Mouse (Mus musculus): ENCODE results near the gene Gm18596. TPM values are rescaled to one million over a fixed set of nuclear protein-coding genes. Genes with fewer than 3 reads are reported as not detected.
"Not testable (repeated sequence)": the region's sequence is repeated elsewhere in the genome, so short reads cannot be mapped to it uniquely, and the experiment has no call there.

Gene Gm18596
- not detected in 2 replicates for total RNA-seq (2017)

DNA sequence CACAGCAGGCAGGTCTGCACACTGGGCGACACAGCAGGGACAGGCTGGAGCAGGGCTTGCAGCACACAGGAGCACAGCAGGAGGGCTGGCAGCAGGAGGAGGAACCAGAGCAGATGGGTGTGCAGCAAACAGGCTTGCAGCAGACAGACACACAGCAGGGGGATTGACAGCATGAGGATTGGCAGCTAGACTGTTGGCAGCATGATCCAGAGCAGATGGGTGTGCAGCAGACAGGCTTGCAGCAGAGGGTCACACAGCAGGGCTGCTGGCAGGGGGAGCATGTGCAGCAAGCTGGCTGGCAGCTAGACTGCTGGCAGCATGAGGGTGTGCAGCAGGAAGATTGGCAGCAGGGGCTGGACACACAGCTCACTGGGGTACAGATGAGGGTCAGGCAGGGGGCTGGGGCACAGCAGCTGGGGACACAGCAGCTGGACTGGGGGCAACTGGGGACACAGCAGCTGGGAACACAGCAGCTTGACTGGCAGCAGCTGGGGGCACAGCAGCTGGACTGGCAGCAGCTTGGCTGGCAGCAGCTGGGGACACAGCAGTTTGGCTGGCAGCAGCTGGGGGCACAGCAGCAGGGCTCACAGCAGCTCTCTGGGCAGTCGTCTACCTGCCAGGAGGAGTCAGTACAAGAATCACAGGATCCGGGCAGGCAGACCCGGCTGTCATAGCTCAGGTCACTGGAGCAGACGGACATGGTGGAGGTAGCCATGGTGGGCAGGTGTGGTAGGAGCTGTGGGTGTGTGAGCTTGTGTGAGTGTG is at the start of gene Gm18596:
Gene Gm18596, minus strand, starts transcription at position 715 of the 765 bp plus-strand sequence.
- not testable (repeated sequence) for ATAC-seq (replicated peaks; ENCODE audit: low read depth, poor library complexity, severe bottlenecking)

DNA sequence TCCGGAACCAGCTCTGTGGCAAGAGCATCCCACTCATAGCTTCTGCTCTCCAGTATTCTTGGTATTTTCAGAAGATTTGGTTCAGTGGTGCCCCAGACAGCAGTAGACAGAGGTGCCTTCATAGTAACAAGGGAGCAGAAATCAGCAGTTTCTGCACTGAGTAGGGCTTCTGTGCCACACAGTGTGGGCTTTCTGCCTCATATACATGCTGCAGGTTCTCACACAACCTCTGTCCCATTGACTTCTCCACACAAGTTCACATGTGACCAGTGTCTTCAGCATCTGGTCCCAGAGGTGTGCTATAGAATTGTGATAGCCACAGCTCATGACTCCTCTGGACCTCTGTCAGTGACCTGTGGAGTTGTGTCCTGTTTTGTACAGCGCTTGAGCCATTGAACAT is 46.2 kb upstream of the Gm18596 start:
- ATAC-seq (replicated peaks; ENCODE audit: low read depth, poor library complexity, severe bottlenecking) = no peak

GRCm38 (mm10) chr10:77787876-77788275 is 45.4 kb upstream of the Gm18596 start, which contains the start of gene Gm7137:
Gene Gm7137, minus strand, starts transcription at chr10:77788200.
- not testable (repeated sequence) for ATAC-seq (replicated peaks; ENCODE audit: low read depth, poor library complexity, severe bottlenecking)

DNA sequence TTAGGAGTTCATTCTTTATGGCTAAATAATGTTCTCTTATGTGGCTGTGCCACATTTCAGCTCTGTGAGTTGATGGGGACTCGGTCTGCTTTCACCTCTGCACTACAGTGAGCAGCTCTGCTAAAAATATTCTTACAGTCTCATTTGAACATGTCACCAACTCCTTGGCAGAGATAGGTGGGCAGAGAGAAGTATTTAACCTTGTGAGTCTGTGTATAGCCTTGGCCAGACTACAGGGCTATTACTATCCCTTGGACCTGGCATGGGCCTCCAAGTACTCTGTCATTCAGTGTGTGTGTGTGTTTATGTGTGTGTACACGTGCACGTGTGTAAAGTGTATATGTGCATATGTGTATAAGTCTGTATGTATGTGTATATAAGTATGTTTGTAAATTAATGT is 41.0 kb upstream of the Gm18596 start:
- ATAC-seq (replicated peaks; ENCODE audit: low read depth, poor library complexity, severe bottlenecking) = not testable (repeated sequence)

- not testable (repeated sequence) for ATAC-seq (replicated peaks; ENCODE audit: low read depth, poor library complexity, severe bottlenecking)
Measured at GRCm38 (mm10) chr10:77782442-77782841, 40.0 kb upstream of the Gm18596 start, which contains the start of gene Gm3250. Gene Gm3250, minus strand, starts transcription at chr10:77782542.

GRCm38 (mm10) chr10:77776844-77777243 is 34.4 kb upstream of the Gm18596 start, which contains the start of gene Gm7138:
Gene Gm7138, minus strand, starts transcription at chr10:77776944.
- ATAC-seq (replicated peaks; ENCODE audit: low read depth, poor library complexity, severe bottlenecking) = not testable (repeated sequence)

GRCm38 (mm10) chr10:77772142-77772541 is 29.7 kb upstream of the Gm18596 start:
- not testable (repeated sequence) for ATAC-seq (replicated peaks; ENCODE audit: low read depth, poor library complexity, severe bottlenecking)

DNA sequence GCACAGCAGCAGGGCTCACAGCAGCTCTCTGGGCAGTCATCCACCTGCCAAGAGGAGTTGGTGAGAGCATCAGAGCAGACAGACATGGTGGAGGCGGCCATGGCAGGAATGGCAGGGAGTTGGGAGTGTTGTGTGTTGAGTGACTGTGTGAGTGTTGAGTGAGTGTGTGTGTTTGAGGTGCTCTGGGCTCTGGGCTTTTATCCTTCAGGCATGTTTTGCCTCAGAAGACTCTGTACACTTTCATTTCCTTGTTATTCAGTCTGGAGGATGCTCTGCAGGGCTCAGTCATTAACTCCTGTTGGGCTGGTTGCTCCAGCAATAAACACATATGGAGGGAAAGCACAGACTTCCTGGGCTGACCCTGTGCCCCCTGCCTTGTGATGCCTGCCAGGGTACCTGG is 28.8 kb upstream of the Gm18596 start, which contains the start of gene Gm3238:
Gene Gm3238, minus strand, starts transcription at position 101 of the 400 bp plus-strand sequence.
- not testable (repeated sequence) for ATAC-seq (replicated peaks; ENCODE audit: low read depth, poor library complexity, severe bottlenecking)

- no peak for ATAC-seq (replicated peaks; ENCODE audit: low read depth, poor library complexity, severe bottlenecking)
Measured at GRCm38 (mm10) chr10:77769727-77770126, 27.3 kb upstream of the Gm18596 start.

GRCm38 (mm10) chr10:77759582-77759981 is 17.1 kb upstream of the Gm18596 start, which contains the start of gene Gm3233:
Gene Gm3233, minus strand, starts transcription at chr10:77759682.
- ATAC-seq (replicated peaks; ENCODE audit: low read depth, poor library complexity, severe bottlenecking) = not testable (repeated sequence)

DNA sequence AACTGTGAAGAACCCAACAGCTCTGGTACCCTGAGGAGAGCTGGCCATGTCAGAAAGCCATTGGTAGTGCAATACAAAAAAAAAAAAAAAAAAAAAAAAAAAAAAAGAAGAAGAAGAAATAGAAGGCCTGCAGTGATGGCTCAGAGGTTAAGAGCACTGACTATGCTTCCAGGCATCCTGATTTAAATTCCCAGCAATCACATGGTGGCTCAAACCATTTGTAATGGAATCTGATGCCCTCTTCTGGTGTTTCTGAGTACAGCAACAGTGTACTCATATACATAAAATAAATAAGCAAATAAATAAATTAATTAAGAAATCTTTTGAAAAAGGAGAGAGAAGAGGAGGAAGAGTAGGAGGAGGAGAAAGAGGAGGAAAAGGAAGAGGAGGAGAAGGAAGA is 11.0 kb upstream of the Gm18596 start:
- no peak for ATAC-seq (replicated peaks; ENCODE audit: low read depth, poor library complexity, severe bottlenecking)

- not testable (repeated sequence) for ATAC-seq (replicated peaks; ENCODE audit: low read depth, poor library complexity, severe bottlenecking)
Measured at GRCm38 (mm10) chr10:77752312-77752711, 9.9 kb upstream of the Gm18596 start.

- not testable (repeated sequence) for ATAC-seq (replicated peaks; ENCODE audit: low read depth, poor library complexity, severe bottlenecking)
Measured at GRCm38 (mm10) chr10:77751254-77751653, 8.8 kb upstream of the Gm18596 start, which contains the start of gene Gm9736. Gene Gm9736, minus strand, starts transcription at chr10:77751354.

- not testable (repeated sequence) for ATAC-seq (replicated peaks; ENCODE audit: low read depth, poor library complexity, severe bottlenecking)
Measured at GRCm38 (mm10) chr10:77750686-77751085, 8.2 kb upstream of the Gm18596 start.

DNA sequence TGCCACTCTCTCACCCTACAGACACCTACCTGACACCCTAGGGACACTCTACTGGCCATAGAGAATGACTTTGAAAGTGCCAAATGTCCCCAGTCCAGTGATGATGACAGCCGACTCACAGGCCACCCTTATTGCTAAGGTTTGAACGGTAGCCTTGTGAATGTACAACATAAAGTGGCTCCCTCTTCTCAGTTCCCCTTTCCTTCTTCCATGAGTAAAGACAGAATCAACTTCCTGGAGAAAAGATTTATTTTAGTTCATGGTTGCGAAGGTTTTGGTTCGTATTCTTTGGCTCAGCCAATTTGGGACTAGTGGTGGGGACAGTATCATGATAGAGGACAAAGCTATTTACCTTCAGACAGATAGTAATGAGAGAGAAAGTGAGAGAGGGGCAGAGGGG is 3.5 kb downstream of the Gm18596 start:
- no peak for ATAC-seq (replicated peaks; ENCODE audit: low read depth, poor library complexity, severe bottlenecking)

- no peak for ATAC-seq (replicated peaks; ENCODE audit: low read depth, poor library complexity, severe bottlenecking)
Measured at GRCm38 (mm10) chr10:77735928-77736327, 6.5 kb downstream of the Gm18596 start.

DNA sequence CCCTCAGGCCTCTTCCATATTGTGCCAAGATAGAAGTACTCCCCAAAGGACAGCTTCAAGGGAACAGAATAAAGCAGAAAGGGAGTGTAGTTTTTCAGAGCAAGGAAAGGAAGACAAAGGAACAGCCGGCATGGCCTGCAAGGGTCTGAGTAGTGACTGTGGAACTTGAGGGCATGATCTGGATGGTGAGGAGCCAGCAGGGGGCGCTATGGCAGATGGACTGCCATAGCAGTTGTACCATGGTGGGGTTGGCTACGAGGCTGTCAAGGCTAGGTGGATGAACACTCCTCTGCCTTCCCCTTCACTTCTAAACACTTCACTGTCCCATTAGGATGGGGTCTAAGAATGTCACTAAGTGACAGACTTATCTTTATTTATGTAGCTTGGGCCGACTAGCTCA is 13.2 kb downstream of the Gm18596 start:
- ATAC-seq (replicated peaks; ENCODE audit: low read depth, poor library complexity, severe bottlenecking) = no peak

GRCm38 (mm10) chr10:77728280-77728679 is 14.2 kb downstream of the Gm18596 start:
- ATAC-seq (replicated peaks; ENCODE audit: low read depth, poor library complexity, severe bottlenecking) = no peak

GRCm38 (mm10) chr10:77726186-77726585 is 16.3 kb downstream of the Gm18596 start, which contains the start of gene Gm10100:
Gene Gm10100, plus strand, starts transcription at chr10:77726486.
- ATAC-seq (replicated peaks; ENCODE audit: low read depth, poor library complexity, severe bottlenecking) = no peak

GRCm38 (mm10) chr10:77724855-77725254 is 17.6 kb downstream of the Gm18596 start:
- no peak for ATAC-seq (replicated peaks; ENCODE audit: low read depth, poor library complexity, severe bottlenecking)

GRCm38 (mm10) chr10:77720299-77720698 is 22.1 kb downstream of the Gm18596 start, which contains the start of gene Krtap12-1:
Gene Krtap12-1, plus strand, starts transcription at chr10:77720599.
- not testable (repeated sequence) for ATAC-seq (replicated peaks; ENCODE audit: low read depth, poor library complexity, severe bottlenecking)
